Mouse (Mus musculus) kidney, adult 8-10 months (tissue): ENCODE measurements at regions not wholly inside any gene's neighbourhood (a gene's known extent, or its start where the extent isn't known, plus 50 kb on each side); places are given as distances from the start of the nearest gene placed in this dataset.
"Not testable (repeated sequence)": the region's sequence is repeated elsewhere in the genome, so short reads cannot be mapped to it uniquely, and the experiment has no call there.

ENCODE experiments used
- DNase-seq, 2 experiments: peaks; one replicate each; pipeline ENCODE4 v3.0.0; 2022

DNA sequence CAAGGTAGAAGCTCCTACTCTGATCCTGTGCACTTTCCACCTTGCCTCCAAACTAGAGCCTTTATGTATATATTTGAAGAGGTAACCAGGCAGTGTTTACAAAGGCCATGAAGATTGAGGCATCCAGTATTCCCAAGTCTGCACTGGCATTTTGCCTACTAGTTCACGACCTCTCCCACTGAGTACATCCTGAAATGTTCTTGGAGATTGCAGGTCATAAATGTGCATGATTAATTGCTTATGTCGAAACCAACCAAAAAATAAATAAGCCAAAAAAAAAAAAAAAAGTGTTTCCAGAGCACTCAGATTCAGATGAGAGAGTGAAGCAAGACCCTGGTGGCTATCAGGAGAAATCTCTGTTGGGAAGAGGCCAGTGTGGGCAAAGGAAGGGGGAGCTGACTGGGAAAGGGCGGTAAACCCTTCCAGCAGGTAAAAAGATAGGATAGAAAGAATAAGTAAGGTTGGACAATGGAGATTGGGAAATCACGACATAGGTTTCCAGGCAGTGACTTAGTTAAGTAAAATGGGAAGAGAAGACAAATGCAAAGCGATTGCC is 133.6 kb upstream of the Nrip1 start:
- DNase-seq: peak in 1 of 2 experiments; percentile 14

DNA sequence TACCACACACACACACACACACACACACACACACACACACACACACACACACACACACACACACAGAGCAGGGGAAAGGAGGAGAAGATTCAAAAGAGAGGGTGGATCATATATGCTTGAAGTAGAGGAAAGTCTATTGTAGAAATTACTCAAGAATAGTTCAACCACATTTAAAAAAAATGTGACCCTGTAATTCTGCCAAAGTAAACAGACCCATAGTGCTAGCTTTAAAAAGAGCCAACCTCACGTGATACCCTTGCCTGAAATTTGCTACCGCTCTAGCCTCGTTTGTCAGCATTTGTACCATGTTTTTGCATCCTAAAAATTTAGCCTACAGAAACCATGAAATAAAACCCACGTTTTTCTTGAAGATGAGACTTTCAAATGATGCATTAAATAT is 132.6 kb upstream of the Nrip1 start:
- no peak for DNase-seq

- DNase-seq: no peak
Observed at GRCm38 (mm10) chr16:76499686-76500400, 126.2 kb upstream of the Nrip1 start.

DNA sequence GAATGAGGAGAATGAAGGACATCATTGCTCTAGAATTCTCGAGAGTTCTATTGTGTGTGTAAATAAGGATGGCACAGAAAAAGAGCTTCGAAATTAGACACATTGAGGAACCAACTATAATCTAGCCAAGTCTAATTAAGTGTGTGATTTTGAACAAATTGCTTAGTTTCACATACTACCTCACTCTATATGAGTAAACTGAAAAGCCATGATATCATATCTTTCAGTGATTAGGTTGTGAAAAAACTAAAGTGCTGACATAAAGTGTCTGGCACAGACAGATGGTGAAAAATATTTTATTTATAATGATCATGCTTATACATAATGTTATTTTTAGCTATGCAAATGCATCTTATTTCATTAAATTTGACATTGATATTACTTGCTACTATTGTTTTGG is 124.6 kb upstream of the Nrip1 start:
- no peak for DNase-seq

DNA sequence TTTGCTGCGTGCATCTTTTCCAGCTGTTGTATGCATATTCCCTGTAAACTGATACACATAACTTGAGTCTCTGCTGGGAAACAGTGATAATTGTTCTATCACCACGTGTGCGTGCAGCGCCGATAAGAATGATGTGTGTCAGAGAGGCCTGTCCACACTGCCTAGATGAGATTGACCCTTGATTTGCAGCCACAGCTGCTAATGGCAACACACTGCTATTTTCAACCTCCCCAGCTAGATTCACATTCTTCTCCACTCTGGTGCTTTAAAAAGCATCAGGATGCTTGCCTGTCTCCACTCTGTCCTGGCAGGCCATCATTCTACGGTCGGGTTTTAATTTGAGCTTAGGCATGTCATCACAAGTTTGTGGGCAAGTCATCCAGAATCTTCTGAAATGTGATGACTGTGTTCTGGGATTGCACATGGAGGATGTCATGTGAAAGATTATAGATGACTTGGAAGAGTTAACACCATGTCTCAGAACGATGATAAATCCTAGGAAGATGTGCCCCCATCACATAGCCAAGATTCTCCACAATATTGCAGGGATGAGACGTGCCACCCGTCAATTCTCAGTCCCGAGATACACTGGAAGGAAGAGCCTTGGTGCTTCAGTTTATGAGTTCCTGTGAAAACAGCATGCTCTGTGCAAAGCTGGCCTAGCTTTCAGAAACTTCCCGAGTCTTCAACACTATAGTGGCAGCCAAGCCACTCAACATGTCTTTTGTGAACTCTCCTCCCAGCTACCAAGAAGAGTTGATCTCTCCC is 123.6 kb upstream of the Nrip1 start:
- no peak for DNase-seq

- DNase-seq: no peak
Observed at GRCm38 (mm10) chr16:76483419-76483818, 109.8 kb upstream of the Nrip1 start.

DNA sequence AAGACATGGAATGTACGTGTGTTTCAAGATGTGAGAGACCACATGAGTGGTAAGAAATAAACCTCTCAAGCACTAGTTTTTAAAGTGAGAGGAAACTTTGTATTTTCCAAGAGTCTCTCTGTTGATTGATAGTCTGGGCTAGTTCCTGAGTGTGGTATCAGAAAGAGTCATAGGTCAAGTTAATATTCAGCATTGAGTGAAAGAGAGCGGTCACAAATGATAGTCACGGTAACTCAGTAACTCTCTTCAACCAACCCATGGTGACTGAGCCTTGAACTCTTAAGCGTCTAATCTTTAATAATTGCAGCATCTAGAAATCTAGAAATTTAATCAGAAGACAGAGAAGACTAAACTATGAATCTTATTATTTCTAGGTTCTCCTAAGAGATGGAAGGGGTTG is 108.3 kb upstream of the Nrip1 start:
- peak in 1 of 2 experiments; percentile 13 for DNase-seq

DNA sequence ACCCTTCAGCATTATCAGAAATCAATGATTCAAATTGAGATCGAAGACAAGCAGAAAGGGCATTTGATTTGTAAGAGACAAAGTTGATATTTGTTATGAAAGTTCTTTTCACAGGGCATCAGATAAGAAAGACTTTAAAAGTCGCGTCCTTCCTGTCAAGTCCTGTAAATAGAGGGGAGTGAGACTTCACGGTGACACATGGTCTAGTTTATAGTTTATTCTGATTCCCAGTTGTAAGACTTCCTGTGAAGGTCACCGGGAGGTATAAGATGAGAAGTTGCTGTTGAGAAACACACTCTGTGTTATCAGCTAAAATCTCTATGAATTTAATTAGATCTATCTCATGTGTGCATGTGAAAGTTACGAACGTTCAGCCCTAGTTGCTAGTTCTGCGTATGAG is 103.8 kb upstream of the Nrip1 start:
- no peak for DNase-seq

- DNase-seq: no peak
Observed at GRCm38 (mm10) chr16:76474481-76474880, 100.9 kb upstream of the Nrip1 start.

- no peak for DNase-seq
Observed at GRCm38 (mm10) chr16:76472386-76472785, 98.8 kb upstream of the Nrip1 start.

GRCm38 (mm10) chr16:76471081-76471480 is 97.5 kb upstream of the Nrip1 start:
- peak in 1 of 2 experiments; percentile 12 for DNase-seq

- no peak for DNase-seq
Observed at GRCm38 (mm10) chr16:76459521-76459920, 85.9 kb upstream of the Nrip1 start.

DNA sequence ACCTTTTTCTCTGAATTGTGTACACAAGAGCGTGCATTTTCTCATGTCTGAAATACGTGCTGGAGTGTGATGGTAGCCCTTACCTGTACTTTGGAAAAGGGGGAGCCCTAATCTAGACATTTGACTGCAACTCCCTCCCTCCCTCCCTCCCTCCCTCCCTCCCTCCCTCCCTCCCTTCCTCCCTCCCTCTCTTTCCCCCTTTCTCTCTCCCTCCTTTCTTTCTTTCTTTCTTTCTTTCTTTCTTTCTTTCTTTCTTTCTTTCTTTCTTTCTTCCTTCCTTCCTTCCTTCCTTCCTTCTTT is 82.6 kb upstream of the Nrip1 start:
- not testable (repeated sequence) for DNase-seq

DNA sequence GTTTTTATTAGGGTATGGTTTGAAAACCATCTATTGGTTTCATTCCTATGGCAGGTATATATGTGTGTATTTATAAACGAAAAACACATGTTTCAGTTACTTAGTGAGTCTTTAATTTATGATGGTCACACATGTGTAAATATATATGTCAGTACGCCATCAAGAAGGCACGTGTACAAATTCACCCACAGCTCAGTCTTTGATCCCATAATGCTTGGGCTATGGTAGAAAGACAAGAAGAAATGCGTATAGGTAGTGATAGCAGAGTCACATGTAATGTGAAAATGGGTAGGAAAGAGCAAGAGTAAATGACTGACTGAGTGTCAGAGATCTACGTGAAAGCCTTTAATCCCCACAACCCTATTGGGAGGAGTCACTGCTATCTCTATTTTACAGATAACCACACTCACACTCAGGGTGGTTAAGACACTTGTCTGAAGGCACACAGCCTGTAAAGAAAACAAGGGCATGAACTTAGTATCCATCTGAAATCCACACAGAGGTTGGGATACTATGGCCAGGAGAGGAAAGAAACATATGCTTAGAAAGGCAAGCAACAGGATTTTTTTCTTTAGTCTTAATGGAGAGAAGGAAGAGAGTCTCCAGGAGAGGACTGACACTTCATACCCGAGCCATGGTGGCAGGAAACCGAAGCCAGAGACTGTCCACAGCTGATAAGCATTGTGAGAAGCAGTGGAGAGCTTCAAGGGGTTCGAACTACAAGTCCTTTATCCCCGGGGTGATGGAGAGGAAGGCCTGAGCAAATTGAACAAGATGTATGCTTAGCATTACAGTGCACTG is 82.1 kb upstream of the Nrip1 start:
- no peak for DNase-seq

- peak; percentile 96 for DNase-seq
Observed at GRCm38 (mm10) chr16:76454741-76455465, 81.3 kb upstream of the Nrip1 start.

- DNase-seq: peak; percentile 96
Observed at GRCm38 (mm10) chr16:76453457-76454200, 80.0 kb upstream of the Nrip1 start.

DNA sequence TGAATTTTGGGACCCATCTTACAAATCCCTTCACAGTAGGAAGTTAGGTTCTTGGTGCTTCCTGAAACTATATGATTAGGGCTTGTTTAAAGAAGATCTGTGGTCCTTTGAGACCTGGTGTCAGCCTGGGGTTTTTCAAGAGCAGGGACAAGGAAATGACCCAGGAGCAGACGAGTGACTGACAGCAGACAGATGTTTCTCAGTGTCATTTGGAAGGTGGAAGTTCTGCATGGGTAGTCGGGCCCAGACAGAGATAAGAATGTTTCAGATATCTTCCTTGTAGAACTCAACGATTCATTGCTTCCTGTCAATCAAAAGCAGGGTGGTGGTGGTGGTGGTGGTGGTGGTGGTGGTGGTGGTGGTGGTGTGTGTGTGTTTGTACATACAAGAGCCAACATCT is 75.1 kb upstream of the Nrip1 start:
- DNase-seq: no peak

DNA sequence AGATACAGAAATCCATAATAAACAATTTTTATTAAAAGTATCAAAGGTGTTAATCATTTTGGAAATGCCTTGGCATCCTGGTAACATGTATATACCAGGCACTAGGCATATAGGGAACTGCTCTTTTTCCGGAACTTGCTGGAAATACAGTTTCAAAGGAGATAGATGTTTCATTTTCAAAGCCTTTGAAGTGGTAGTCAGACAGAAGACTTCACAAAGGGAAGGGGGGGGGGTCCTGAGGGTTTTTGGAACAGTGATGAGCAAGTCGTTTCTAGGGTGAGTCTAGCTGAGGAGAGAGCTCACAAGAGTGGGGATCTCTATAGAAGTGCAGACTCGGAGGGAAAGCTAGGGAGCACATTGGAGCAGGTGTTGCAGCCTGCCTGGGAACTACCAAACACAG is 73.4 kb upstream of the Nrip1 start:
- no peak for DNase-seq

- no peak for DNase-seq
Observed at GRCm38 (mm10) chr16:76444668-76445067, 71.0 kb upstream of the Nrip1 start.

DNA sequence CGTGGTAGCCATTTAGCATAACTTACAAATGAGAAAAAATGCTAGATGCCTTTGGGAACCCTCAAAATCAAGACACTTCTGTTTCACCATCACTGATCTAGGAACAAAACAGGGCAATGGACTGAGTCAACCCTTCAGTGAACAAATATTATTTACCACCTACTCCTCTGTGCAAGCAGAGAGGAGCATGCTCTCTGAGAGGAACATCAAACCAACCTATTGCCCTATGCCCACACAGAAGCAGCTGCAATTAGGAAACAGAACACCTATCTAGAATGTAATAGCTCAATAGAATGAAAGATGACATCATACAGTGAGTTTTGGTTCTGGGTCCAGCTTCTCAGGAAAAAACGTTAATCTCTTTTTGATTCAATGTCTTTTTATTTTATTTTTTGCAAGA is 69.0 kb upstream of the Nrip1 start:
- no peak for DNase-seq

DNA sequence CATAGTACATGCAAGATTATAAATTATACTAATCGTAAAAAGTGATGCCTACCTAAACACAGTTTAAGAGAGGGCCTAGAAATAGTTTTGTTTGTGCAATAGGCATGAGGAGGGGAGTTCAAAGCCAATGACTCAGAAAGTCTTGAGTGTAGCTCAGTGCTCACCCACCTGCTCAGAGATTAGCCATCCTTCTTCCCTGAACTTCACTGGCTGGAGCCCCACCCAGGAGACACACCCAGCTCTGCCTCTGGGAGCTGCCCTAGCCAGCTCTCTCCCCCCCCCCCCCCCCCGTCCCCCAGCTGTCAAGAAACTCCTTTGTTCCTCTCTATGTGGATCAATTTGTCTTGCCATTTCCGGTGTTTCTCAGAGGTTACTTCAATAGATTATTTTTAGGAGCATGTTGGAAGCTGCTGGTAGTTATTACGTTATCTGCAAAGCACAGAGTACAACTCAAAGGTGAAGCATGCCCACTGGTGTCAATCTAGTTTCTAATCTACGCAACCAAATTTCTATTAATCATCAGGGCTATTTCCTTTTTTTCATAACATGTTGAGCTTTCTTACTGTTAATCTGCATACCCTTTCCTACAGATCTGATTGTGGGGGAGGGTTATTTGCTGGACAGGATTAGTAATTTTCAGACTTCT is 68.3 kb upstream of the Nrip1 start:
- DNase-seq: peak in 1 of 2 experiments; percentile 23
